Mouse (Mus musculus): ENCODE measurements around the gene Zfp36l2. TPM values are rescaled to one million over a fixed set of nuclear protein-coding genes. Genes with fewer than 3 reads are reported as not detected.
"Not testable (repeated sequence)": the region's sequence is repeated elsewhere in the genome, so short reads cannot be mapped to it uniquely, and the experiment has no call there.

Gene Zfp36l2
- polyA plus RNA-seq, 1 experiment from 2014 or later, result 14.0 TPM

DNA sequence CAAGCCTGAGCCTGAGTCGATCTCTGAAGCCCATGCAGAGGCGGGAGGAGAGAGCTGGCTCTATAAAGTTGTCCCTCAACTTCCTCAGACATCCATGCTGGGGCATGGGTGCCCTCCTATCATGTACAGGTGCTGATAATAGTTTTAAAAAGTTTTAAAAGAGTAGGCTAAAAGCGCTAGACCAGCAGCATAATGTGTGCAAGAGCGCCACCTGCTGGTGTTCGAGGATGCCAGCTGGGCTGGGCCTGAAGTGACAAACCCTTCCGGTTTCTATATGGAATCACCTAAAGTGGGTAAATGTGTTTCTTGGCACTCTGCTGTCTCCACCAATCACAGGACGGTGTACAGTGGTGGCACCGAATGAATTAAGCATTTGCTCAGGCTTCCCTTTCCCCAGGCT lies 3.1 kb upstream of the Zfp36l2 start:
- H3K36me3 ChIP-seq (ENCODE audit: control insufficient read depth, insufficient read depth, low read length), result peaks cover 4% of the 10 kb centered on the region
- H3K4me3 ChIP-seq (ENCODE audit: low read depth, low read length), result no peak overlapping the region
- 30% methylated on average over 8 of the region's 8 CpGs for WGBS
- no peak overlapping the region for H3K27ac ChIP-seq (ENCODE audit: low read depth, low read length)
- H3K9ac ChIP-seq (ENCODE audit: low read length), result no peak overlapping the region
- no peaks in the 10 kb centered on the region for H3K9me3 ChIP-seq (ENCODE audit: control insufficient read depth, low read length)
- ATAC-seq (ENCODE audit: insufficient read depth, low FRiP score, low TSS enrichment), result no peak
- no peaks in the 10 kb centered on the region for H3K27me3 ChIP-seq (ENCODE audit: control insufficient read depth, insufficient read depth, low read length)
- no peak overlapping the region for H3K4me2 ChIP-seq (ENCODE audit: low read depth)
- peaks cover 18% of the 10 kb centered on the region for H3K4me1 ChIP-seq (ENCODE audit: control insufficient read depth, insufficient read depth, low read length)
- peak; percentile 81 for DNase-seq (ENCODE audit: low spot score)

DNA sequence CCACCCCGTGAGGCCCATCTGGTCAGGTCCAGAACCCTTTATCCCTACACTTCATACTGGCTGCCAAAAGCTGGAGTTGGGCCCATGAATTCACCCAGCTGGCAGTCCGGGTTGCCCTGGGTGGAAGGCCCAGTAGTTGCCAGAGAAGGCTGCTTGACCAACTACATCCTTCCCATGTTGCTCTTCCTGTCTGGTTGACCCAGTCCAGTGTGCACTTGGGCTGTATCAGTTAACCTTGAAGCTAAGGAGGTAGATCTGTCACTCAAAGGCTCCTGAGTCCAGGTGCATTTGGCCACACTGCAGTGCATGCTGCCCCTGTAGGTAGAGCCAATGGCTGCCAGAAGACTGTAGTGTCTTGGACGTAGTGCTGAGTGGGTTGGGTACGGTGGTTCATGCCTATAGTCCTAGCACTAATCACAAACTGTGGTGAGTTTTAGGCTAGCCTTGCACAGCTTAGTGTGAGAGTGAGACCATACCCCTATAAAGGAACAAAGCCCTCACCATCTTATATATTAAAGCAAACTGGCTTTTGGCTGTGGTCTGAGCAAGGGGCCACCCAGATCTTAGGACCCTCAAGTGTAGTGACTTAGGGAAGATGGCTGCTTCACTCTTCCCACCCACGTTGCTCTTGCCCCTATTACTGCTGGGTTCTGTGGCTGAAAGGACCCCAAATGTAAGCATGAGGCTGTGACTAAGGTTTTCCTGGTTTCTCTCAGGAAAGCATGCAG lies 1.5 kb upstream of the Zfp36l2 start:
- H3K9me3 ChIP-seq (ENCODE audit: control insufficient read depth, low read length), result no peaks in the 10 kb centered on the region
- ATAC-seq (ENCODE audit: insufficient read depth, low FRiP score, low TSS enrichment), result no peak
- H3K27me3 ChIP-seq (ENCODE audit: control insufficient read depth, insufficient read depth, low read length), result no peaks in the 10 kb centered on the region
- no peak overlapping the region for H3K4me3 ChIP-seq (ENCODE audit: low read depth, low read length)
- H3K36me3 ChIP-seq (ENCODE audit: control insufficient read depth, insufficient read depth, low read length), result peaks cover 8% of the 10 kb centered on the region
- peak overlapping the region; percentile 91 for H3K27ac ChIP-seq (ENCODE audit: low read depth, low read length)
- WGBS, result 81% methylated on average over 5 of the region's 5 CpGs
- H3K9ac ChIP-seq (ENCODE audit: low read length), result peak overlapping the region; percentile 81
- H3K4me2 ChIP-seq (ENCODE audit: low read depth), result peak overlapping the region; percentile 86
- DNase-seq (ENCODE audit: low spot score), result no peak
- H3K4me1 ChIP-seq (ENCODE audit: control insufficient read depth, insufficient read depth, low read length), result peaks cover 18% of the 10 kb centered on the region

DNA sequence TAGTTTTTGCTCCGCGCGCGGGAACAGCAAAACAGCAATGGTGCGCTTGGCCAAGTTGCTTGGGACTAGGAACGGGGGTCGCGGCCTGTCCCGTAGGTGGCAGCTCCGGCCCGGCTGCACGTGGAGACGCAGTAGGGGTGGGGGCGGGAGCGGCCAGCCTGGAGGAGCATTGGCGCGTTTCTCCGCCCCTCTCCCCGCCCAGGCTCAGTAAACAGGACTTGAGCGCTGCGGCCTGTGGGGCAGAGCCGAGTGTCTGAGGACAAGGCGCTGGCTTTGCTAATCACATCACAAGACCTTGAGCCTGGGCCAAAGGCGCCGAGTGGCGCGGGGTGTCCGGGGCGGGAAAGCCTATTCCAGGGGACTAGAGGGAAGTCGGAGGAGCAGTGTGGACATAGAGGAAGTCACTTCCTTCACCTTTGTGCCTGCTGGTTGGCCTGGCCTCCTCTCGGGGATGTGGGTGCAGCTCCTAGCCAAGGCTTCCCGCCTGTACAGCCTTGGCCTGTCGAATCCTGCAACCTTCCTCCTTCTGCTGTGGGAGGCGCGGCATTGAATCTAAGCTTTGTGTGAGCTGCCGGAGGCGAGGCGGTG lies 721 bp upstream of the Zfp36l2 start:
- WGBS, result 1% methylated on average over 38 of the region's 38 CpGs
- ATAC-seq (ENCODE audit: insufficient read depth, low FRiP score, low TSS enrichment) (peak; percentile 78), DNase-seq (ENCODE audit: low spot score) (peak; percentile 86)
- H3K4me2 ChIP-seq (ENCODE audit: low read depth), result peak overlapping the region; percentile 86
- H3K4me1 ChIP-seq (ENCODE audit: control insufficient read depth, insufficient read depth, low read length), result peaks cover 18% of the 10 kb centered on the region
- peak overlapping the region; percentile 91 for H3K27ac ChIP-seq (ENCODE audit: low read depth, low read length)
- peak overlapping the region; percentile 81 for H3K9ac ChIP-seq (ENCODE audit: low read length)
- no peaks in the 10 kb centered on the region for H3K27me3 ChIP-seq (ENCODE audit: control insufficient read depth, insufficient read depth, low read length)
- H3K9me3 ChIP-seq (ENCODE audit: control insufficient read depth, low read length), result no peaks in the 10 kb centered on the region
- peaks cover 8% of the 10 kb centered on the region for H3K36me3 ChIP-seq (ENCODE audit: control insufficient read depth, insufficient read depth, low read length)
- peak overlapping the region; percentile 62 for H3K4me3 ChIP-seq (ENCODE audit: low read depth, low read length)

DNA sequence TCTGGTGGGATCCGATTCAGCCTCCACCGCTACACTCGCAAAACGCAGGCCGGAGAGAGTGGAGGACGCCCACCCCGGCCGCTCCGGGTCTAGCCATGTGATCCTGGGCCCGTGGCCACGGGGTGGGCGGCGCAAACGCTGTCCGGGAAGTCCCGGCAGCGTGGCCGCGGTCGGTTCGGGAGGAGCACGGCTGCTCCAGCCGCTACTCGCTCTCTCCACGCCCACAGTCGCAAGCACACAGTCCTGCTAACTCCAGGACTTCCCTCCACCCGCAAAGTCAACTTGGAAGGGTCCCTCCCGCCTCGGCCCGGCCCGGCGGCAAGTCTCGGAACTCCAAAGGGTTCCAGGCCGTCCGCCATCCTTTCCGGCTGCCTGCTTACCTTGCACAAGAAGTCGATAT lies 483 bp downstream of the Zfp36l2 start:
- H3K27me3 ChIP-seq (ENCODE audit: control insufficient read depth, insufficient read depth, low read length); DNase-seq (ENCODE audit: low spot score); H3K36me3 ChIP-seq (ENCODE audit: control insufficient read depth, insufficient read depth, low read length); H3K9me3 ChIP-seq (ENCODE audit: control insufficient read depth, low read length): not testable (repeated sequence)
- Histone ChIP-seq H3K4me1 (ENCODE audit: control insufficient read depth, insufficient read depth, low read length) (peaks cover 27% of the 10 kb centered on the region), H3K9ac (ENCODE audit: low read length) (peak overlapping the region; percentile 90), H3K27ac (ENCODE audit: low read depth, low read length) (peak overlapping the region; percentile 80), H3K4me3 (ENCODE audit: low read depth, low read length) (peak overlapping the region; percentile 79), H3K4me2 (ENCODE audit: low read depth) (peak overlapping the region; percentile 86)
- ATAC-seq (ENCODE audit: insufficient read depth, low FRiP score, low TSS enrichment), result peak; percentile 1
- under 1% methylated on average over 12 of the region's 37 CpGs for WGBS

DNA sequence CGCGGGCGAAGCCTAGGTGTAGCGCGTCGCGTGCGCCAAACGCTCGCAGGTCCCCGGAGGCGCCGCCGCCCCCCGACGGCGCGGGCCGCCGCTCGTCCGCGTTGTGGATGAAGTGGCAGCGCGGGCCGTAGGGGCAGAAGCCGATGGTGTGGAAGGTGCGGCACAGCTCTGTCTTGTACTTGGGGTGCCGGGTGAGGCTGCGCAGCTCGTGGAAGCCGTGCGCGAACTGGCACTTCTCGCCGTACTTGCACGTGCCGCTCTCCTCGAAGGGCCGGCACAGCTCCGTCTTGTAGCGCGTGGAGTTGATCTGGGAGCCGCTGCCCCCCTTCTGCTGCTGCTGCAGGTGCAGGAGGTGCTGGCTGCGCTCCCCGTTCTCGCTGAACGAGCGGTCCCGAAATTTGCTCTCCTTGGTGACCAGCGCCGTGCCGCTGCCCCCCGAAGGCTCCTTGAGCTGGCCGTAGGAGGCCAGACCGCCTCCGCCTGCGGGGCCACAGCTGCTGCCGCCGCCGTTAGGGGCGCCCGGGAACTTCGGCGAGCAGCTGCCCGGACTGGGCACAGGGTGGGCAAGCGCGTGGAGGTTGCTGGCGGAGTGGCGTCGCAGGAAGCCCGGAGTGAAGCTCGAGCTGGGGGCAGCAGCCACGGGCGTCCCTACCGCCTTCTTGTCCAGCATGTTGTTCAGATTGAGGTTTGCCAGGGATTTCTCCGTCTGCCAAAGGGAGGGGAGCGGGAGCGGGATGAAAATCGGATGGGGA lies 1.1 kb downstream of the Zfp36l2 start:
- Histone ChIP-seq H3K27ac (ENCODE audit: low read depth, low read length) (peak overlapping the region; percentile 79), H3K4me1 (ENCODE audit: control insufficient read depth, insufficient read depth, low read length) (peaks cover 29% of the 10 kb centered on the region), H3K27me3 (ENCODE audit: control insufficient read depth, insufficient read depth, low read length) (no peaks in the 10 kb centered on the region), H3K4me2 (ENCODE audit: low read depth) (peak overlapping the region; percentile 69), H3K9ac (ENCODE audit: low read length) (peak overlapping the region; percentile 90), H3K4me3 (ENCODE audit: low read depth, low read length) (peak overlapping the region; percentile 79), H3K36me3 (ENCODE audit: control insufficient read depth, insufficient read depth, low read length) (peaks cover 8% of the 10 kb centered on the region), H3K9me3 (ENCODE audit: control insufficient read depth, low read length) (no peaks in the 10 kb centered on the region)
- ATAC-seq (ENCODE audit: insufficient read depth, low FRiP score, low TSS enrichment), result no peak; the same call in 1 of the 2 replicates
- under 1% methylated on average over 80 of the region's 80 CpGs for WGBS
- DNase-seq (ENCODE audit: low spot score), result peak; percentile 58

DNA sequence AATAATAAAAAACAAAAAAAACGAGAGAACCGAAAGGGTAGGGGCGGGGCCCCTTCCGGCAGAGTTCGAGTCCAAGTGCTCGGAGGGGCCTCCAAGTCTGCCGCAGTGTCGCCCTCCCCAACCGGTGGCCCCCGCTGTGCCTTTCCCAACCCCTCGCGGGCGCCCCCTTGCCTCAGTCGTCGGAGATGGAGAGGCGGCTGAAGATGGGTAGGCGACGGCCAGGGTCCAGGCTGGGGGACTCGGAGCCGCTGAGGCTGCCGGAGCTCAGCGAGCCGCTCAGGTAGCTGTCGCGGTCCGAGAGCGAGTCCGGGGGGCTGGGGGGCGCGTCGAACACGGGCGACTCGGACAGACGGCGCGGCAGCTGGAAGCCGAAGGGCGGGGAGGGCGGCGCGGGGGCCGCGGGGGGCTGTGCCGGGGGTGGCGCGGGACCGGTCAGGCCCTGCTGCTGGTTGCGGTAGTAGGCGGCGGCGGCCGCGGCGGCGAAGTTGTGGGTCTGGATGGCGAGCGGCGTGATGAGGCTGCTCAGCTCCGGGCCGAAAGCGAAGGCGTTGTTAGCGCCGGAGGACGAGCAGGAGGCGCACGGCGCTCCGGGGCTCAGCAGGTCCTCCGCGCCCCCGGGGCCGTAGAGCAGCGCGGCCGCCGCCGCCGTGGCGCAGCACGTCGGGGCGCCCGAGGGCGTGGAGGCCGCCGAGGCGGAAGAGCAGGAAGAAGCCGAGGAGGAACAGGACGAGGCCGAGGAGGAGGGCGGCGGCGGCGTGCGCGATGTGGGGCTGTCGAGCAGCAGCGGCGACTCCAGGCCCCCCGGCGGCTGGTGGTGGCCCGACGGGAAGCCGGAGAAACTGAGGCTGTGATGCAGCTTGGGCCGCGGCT lies 1.9 kb downstream of the Zfp36l2 start:
- ATAC-seq (ENCODE audit: insufficient read depth, low FRiP score, low TSS enrichment), result no peak
- H3K4me1 ChIP-seq (ENCODE audit: control insufficient read depth, insufficient read depth, low read length), result peaks cover 29% of the 10 kb centered on the region
- H3K9ac ChIP-seq (ENCODE audit: low read length), result peak overlapping the region; percentile 90
- peak overlapping the region; percentile 69 for H3K4me2 ChIP-seq (ENCODE audit: low read depth)
- peaks cover 8% of the 10 kb centered on the region for H3K36me3 ChIP-seq (ENCODE audit: control insufficient read depth, insufficient read depth, low read length)
- H3K27ac ChIP-seq (ENCODE audit: low read depth, low read length), result peak overlapping the region; percentile 79
- peak; percentile 75 for DNase-seq (ENCODE audit: low spot score)
- no peaks in the 10 kb centered on the region for H3K27me3 ChIP-seq (ENCODE audit: control insufficient read depth, insufficient read depth, low read length)
- under 1% methylated on average over 88 of the region's 108 CpGs for WGBS
- H3K4me3 ChIP-seq (ENCODE audit: low read depth, low read length), result peak overlapping the region; percentile 79
- H3K9me3 ChIP-seq (ENCODE audit: control insufficient read depth, low read length), result no peaks in the 10 kb centered on the region

DNA sequence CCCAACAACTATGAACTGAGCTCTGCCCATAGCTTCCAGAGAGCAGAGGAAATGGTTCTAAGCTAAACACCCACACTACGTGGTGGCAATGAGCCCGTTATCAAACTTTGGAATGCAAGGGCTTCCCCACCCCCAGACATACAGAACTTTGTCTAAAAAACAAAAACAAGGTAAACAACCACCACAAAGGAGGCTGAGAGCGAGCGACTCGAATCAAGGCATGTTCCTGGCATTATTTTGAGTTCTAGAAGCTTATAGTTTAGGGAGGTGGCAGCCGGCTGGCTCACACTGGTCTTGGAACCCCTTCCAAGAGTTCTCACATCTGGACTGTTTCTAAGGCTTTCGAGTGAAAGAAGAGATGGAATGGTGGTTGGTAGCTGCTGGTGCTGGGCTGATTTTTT lies 2.7 kb downstream of the Zfp36l2 start:
- Histone ChIP-seq H3K4me2 (ENCODE audit: low read depth) (peak overlapping the region; percentile 69), H3K4me3 (ENCODE audit: low read depth, low read length) (peak overlapping the region; percentile 79), H3K4me1 (ENCODE audit: control insufficient read depth, insufficient read depth, low read length) (peaks cover 29% of the 10 kb centered on the region), H3K9me3 (ENCODE audit: control insufficient read depth, low read length) (no peaks in the 10 kb centered on the region), H3K36me3 (ENCODE audit: control insufficient read depth, insufficient read depth, low read length) (peaks cover 8% of the 10 kb centered on the region), H3K27me3 (ENCODE audit: control insufficient read depth, insufficient read depth, low read length) (no peaks in the 10 kb centered on the region), H3K9ac (ENCODE audit: low read length) (peak overlapping the region; percentile 90), H3K27ac (ENCODE audit: low read depth, low read length) (peak overlapping the region; percentile 49; the same call in 1 of the 2 replicates)
- peak; percentile 29 for DNase-seq (ENCODE audit: low spot score)
- WGBS, result 2% methylated on average over 7 of the region's 7 CpGs
- no peak for ATAC-seq (ENCODE audit: insufficient read depth, low FRiP score, low TSS enrichment)

DNA sequence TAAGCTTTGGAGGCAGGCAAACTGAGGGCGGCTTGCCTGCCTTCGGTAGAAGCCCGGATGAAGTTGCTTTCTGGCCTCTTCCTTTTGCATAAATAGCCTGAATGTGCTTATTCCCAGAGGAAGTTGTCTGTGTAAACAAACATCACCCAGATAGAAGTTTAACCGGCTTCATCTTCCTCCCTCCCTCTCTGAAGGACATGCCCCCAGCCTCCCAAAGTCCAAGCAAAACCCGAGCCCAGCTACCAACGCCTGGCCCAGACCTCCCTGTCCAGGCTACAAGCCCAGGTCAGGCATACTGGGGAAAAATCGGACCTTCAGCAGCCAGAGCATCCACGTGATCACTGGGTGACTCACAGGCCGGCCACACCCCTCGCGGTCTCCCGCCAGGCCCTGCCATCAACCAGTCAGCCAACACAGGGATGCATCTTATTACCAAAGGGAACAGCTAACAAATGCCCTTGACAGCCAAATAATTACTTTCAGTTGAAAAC lies 4.4 kb downstream of the Zfp36l2 start:
- no peak overlapping the region for H3K9ac ChIP-seq (ENCODE audit: low read length)
- 3% methylated on average over 12 of the region's 12 CpGs for WGBS
- DNase-seq (ENCODE audit: low spot score) (peak; percentile 79), ATAC-seq (ENCODE audit: insufficient read depth, low FRiP score, low TSS enrichment) (no peak)
- no peaks in the 10 kb centered on the region for H3K27me3 ChIP-seq (ENCODE audit: control insufficient read depth, insufficient read depth, low read length)
- no peaks in the 10 kb centered on the region for H3K9me3 ChIP-seq (ENCODE audit: control insufficient read depth, low read length)
- H3K4me3 ChIP-seq (ENCODE audit: low read depth, low read length), result 0 out of 2 replicates have a peak overlapping the region, but pooled peaks have one; percentile 1
- H3K36me3 ChIP-seq (ENCODE audit: control insufficient read depth, insufficient read depth, low read length), result peaks cover 8% of the 10 kb centered on the region
- H3K4me1 ChIP-seq (ENCODE audit: control insufficient read depth, insufficient read depth, low read length), result peaks cover 19% of the 10 kb centered on the region
- H3K4me2 ChIP-seq (ENCODE audit: low read depth), result peak overlapping the region; percentile 8
- peak overlapping the region; percentile 9; the same call in 1 of the 2 replicates for H3K27ac ChIP-seq (ENCODE audit: low read depth, low read length)

All from neural tube, embryonic 11.5 days (tissue).